Mouse (Mus musculus) retina, embryonic 14.5 days (tissue): ENCODE data around the gene Anks3.

Experiments used
- DNase-seq: peaks from one replicate; pipeline ENCODE4 v3.0.0-alpha.2; 2015; ENCODE audit warnings: low spot score

Anks3 gene

DNA sequence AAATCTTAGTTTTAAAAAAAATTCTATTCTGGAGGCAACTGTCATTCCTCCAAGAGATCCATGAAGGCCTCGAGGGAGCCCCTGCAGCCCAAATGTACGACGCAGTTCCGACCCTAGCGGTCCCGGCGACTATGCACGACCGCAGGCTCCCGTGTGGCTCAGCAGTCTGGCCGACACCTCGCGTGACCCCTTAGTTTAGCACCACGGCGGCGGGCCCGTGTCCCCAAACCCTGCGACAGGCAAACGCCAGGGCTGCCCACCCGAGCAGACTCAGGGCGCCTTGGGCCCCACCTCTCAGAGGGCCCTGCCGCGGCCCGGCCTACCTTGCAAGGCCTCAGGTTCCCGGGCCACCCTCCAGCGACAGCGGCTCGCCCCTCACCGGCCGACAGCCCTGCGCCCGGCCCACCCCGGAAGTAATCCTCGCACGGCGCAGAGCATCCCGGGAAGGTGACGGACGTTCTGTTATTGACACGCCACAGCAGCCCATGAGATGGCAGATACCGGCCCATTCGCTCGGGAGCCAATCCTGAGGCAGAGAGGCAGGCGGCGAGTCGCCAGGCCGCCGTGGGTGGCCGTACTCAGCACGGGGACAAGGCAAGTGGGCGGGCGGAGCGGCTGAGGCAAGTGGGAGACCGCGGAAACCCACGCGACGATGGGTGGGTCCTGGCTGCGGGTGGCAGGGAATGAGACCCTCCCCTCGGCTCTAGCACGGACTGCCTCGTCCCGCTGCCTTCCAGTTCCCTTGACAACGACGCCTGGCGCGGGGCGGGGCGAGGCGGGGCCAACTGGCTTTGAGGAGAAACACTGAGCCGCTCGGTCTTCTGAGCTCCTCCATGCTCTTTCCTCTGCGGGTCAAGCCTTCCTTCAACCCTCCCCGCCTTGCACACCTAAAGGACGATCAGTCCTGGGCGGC is at the start of gene Anks3:
Gene Anks3, minus strand, starts transcription at position 409 of the 913 bp plus-strand sequence.
- peak; percentile 95 for DNase-seq

DNA sequence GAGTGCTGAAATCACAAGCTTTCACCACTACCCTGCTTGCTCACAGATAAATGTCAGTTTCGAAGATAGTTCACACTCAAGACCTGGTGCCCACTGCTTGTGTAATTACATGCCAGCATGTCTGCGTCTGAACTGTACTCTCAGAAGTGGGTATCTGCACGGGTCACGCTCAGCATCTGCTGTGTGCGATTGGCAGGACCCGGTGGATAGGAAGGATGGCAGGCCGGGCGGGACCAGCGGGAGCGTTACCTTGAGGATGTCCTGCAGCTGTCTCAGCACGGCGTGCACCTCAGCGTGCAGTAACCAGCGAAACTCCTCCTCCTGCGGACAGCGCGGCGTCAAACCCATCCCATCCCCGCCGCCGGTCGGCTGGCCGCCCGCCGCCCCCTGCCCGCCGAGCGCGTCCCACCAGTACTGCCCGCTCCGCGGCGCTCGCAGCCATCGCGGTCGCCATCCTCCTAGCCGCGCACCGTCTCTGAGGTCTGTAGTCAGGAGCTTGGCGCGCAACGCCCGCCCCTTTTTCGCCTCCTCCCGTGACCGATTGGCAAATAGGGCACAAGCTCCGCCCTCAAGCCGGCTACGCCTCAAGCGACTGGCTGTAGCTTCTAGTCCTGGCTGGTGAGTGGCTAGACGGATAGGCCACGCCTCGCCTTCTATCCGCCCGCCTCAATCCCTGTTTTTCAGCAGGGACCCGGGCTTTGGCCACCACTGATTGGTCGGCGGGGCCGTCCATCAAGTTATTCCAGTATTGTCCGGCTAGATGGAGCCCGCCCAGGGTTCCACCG is 49.2 kb upstream of the Anks3 start, which contains the start of gene Rogdi:
Gene Rogdi, minus strand, starts transcription at position 500 of the 785 bp plus-strand sequence.
- peak; percentile 100 for DNase-seq

DNA sequence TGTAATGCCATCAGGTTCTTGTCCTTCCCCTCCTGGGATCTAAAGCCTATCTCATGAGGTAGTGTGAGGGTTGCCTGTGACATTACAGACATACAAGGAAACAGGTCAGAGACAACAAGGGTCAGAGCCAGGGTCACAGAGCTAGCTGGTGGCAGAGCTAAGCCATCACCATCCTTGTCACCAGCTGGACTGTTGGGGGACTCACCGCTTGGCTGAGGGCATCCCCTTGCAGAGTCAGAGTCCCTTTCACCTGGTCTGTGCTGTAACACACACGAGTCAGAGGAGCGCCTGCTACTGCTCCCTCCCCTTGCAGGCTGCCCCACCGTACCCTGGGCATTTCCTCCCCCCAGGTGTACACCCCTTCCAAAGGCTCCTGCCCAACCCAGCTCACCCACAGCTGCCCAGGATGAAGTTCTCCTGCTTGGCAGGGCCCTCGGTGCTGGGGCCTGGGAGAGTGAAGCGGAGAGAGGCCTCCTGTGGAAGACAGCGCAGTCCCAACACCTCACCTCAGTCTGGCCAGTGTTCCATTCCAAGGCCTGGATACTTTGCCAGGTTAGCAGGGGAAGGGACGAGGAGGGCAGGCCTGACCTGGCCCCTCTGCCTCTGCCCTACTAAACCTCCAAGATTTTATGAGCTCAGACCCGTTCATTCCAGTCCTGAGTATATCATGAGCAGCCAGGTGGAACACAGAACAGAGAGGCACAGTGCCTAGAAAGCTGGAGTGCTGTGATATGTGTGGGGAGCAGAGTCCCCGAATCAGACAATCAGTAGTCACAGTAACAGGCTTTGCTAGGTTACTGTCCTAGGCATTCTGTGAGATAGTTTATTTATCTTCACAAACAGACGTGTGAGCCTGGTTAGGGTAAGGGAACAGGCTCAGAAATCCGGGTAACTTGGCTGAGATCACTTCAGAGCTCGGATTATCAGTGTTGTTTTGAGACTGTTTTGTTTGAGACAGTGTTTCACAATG is 48.3 kb upstream of the Anks3 start:
- no peak for DNase-seq

DNA sequence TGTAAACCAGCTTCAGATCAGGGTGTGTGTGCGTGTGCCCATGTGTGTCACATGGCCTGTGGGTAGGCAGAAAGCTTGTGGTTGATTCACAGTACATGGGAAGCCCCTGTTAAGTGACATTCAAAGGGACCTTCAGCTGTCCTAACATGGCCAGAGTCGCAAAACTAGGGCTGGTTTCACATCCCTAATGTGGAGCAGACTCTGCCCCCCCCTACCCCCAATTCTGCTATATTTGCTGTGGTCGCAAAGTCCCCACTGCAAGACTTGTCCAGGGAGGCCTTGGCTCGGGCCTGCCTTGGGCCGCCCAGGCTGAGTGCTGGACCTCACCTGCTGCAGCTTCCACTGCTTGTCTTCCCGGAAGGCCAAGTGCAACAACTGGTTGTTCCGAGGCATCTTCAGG is 47.3 kb upstream of the Anks3 start:
- no peak for DNase-seq

DNA sequence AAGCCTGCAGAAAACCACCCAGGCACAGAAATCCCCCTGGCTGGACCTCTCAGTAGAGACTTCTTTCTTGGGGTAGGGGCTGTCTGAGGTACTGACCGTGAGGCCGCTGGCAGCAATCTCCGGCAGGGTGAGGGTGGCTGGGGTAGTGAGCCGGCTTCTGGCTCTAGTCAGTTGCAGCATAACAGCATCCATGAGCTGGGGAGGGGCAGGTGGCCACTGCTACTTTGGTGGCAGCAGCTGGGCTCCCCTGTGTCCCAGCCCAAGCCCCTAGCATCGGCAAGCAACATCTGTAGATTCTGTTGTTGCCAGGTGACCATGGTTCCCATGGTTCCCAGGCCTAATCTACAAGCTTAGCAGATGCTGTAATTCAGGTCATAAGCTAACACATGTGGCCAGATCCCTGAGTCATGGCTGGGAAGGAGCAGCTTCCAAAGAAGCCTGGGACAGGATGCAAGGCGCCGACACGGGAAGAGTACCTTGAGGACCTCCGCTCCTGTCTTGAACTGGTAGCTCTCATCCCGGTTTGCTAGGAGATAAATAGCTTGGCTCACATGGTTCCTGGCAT is 46.4 kb upstream of the Anks3 start:
- DNase-seq: peak; percentile 15

DNA sequence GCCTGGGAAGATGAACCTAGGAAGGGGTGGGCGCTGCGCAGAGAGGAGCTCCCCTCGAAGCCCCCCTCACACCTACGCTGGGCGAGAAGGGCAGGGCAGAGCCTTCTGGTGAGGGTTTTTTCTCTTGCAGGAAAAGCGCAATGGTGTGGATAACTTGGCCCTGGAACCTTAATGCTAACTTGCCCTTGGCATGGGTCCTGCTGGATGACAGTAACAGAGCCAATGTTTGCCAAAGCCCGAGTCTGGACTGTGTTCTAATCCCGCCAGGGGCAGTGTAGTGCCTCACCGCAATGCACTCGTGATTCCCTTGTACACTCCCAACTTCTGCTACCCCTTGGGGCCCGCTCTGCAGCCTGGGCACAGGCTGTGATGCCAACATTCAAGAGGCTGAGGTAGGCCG is 44.1 kb upstream of the Anks3 start:
- DNase-seq: no peak

DNA sequence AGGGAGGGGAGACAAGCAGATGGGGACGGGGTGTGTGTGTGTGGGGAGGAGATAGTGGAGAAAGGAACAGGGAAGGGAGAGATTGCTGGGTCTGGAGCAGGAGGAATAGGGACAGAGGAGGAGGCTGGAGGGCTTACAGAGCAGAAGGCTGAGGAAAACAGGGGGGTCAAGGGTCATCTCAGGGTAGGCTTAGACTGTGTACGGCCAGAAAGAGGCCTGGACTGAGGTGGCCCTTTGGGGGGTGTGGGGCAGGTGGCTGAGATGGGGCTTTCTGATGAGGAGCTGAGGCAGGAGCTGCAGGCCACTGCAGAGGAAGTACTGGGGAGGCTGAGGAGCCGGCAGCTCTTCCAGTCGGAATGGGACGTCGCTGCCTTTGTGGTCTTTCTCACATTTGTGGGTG is 43.5 kb upstream of the Anks3 start:
- DNase-seq: no peak

DNA sequence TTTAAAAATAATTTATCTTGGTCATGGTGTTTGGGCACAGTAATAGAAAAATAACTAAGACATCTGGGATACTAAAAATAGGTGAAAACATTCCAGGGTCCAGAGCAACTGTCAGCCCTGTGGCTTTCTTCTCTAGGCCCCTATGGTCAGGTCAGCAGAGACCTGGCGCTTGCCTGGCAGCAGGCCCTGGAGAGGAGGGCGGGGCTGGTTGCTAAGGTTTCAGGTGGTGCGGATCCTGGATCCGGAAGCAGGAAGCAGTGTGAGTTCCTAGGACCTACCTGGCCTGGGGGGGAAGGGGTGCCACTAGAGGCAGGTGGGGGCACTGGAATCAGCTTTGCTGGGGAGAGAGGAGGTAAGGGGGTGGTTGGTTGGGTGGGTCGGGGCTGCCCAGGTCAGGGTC is 43.1 kb upstream of the Anks3 start, which contains the start of gene Smim22:
Gene Smim22, plus strand, starts transcription at position 222 of the 400 bp plus-strand sequence.
- DNase-seq: no peak

DNA sequence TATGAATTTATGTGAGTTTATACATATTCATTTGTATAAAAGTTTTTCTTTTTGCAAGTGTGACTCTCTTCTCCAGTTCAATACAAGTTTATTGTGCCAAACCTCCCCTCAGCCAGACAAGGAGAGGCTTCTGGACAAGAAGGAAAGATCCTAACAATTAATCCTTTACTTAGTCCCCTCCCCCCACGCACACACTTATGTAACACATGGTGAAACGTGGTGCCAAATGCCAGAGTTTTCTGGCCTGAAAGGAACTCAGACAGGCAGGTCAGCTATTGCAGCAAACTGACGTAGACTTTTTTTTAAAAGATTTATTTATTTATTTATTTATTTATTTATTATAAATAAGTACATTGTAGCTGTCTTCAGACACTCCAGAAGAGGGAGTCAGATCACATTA is 36.6 kb upstream of the Anks3 start:
- DNase-seq: no peak

DNA sequence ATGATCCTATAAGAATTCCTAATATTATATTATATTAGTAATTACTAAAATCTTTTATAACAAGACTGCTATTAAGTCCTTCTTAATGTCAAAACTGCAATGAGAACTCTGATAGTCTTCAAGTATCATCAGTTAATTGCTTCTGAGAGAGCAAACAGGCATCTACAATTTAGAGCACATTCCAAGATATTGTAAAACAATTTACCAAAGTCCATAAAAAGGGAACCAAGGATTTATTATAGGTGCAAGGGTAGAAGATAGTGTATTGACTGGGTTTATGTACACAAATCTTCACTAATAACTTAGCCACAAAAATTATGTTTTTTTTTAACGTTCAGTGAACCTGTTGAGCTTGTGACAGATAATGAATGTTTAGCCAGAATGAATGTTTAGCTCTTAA is 35.0 kb upstream of the Anks3 start:
- no peak for DNase-seq

DNA sequence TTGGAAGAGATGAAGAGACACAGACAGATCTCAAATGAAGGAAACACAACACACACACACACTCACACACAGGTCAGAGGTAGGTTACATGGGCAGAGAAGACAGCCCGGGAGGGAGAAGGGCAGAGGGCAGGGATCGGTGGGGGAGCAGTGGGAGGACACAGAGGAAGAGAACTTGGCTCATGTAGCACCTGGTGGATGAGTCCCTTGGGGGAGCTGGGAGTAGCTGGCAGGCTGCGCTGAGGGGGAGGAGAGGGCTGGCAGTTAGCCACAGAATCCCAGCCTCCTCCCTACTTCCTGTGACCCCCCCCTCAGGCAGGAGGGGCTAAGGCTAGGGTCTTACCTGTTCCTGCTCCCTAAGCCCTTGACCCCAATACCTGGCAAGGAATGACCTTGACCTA is 33.5 kb upstream of the Anks3 start, which contains the start of gene Sept12:
Gene Sept12, minus strand, starts transcription at position 300 of the 400 bp plus-strand sequence.
- DNase-seq: no peak

DNA sequence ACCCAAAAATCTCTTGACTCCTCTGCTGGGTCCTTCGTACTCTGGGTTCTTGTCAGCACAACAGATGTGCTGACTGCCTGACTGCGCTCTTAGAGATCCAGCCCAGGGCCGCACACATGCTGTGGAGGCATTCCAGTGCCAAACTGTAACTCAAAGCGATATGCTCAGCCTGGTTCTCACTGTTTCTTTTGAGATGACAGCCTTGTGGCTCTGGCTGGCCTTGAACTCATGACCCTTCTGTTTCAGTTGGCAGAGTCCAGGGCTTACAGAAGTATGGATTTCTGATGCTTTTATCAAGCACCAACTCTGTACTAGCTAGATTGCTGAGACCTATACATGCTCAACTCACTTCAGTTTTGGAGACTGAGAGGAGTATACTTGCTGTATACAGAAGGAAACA is 29.3 kb upstream of the Anks3 start:
- no peak for DNase-seq

DNA sequence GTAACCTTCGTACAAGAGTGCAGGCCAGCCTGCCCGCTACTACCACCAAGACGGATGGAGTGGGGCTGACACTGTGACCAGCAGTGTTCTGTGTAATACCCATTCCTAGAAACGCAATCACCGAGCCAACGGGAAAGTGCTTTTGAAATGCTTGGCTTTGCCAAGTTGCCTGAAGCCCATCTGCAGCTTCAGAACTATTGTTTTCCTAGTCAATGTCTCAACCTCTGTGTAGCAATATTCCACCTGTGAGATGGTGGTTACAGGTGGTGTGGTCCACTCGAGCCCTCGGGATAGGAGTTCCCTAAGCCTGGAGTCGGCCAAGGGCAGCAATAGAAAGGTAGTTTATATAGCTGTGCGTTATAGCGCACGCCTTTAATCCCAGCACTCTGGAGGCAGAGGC is 20.7 kb upstream of the Anks3 start:
- no peak for DNase-seq

DNA sequence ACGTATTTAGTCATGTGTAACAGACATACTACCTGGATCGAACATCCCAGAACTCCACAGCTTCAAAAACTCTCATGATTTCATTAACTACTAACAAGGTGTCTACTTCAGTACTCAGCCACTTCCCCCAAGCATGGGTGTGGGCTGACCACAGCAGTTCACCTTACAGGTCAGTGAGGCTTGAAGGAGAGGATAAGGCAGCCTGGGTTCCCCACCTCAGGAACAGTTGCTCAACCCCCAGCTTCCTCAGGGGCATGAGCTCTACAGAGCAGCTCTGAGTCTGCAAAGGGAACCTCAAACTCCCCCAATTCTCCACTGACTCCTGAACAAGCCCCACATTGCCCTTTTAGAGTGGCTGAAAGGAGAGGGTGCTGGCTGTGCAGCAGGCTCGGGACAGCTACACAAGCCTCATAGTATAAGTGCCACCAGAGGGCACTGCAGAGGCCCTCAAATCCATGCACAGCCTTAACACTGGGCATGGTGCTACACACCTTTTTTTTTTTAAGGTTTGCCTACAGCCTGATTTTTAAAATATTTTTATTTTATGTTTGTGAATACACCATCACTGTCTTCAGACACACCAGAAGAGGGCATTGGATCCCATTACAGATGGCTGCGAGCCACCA is 15.9 kb upstream of the Anks3 start:
- peak; percentile 65 for DNase-seq

DNA sequence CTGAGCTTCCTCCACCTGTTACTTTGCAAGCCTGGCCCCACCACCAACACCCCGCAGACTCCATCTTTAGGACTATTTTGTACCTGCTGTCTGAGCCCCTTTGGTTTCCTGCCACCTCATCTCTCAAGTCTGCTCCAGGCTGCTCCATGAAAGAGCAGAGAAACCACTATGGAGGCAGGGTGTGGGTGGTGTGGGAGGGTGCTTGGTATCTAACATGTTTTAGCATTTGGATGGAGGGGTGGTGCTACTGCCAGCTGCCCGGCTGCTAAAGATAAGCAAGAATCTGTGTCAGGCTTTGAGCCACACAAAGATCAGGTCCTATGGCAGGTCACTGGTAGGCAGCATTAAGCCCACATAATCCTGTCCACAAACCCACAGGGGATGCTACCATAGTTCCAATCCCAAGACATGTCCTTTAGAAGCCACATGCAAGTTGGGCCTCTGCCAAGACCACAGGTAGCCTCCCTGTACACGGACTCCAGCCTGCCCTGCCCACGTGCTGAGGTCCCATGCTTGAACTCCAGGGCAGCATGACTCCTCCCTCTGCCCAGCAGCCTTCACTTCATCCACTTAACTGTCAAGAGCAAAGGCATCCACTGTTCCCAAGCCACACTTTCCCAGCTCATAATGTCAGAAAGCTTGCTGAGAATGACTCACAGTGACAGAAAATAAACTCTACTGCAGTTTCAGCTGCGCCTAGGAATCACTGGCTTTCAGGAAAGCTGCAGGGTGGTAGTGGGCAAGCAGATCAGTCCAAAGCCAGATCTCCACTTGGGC is 14.5 kb upstream of the Anks3 start:
- no peak for DNase-seq

DNA sequence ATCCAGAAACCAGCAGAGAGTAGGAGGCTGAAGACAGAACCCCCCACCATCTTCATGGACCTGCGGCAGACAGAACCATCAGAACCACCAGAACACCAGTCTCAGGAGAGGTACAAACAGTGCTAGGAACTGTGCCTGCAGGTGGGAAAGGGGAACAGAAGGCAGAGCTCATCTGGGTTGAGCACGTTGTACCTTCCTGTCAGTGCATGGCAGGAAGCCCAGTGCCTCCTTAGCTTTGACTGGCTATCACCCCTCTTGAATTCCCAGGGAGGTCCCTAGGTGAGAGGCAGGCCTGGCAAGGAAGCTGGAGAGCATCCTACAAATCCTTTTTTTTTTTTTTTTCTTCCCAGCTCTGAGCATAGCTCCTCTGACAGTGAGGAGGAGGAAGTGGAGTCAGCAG is 12.2 kb upstream of the Anks3 start:
- no peak for DNase-seq

DNA sequence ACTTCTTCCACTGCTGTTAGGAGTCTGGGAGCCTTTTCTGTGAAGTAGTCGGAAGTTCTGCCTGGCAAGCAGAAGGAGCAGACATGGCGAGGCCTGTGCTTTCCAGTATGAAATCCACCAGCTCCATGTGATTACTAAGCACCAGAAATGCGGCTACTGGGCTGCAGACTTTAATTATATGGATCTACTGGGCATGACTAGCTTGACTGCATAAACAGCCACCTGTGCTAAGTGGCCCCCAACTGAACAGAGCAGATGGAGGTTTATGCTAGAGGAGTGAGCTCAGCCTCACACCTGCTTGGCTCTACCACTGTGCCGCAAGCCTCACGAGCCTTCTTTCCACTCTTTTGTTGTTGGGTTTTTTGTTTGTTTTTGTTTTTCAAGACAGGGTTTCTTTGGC is 10.5 kb upstream of the Anks3 start:
- DNase-seq: no peak

DNA sequence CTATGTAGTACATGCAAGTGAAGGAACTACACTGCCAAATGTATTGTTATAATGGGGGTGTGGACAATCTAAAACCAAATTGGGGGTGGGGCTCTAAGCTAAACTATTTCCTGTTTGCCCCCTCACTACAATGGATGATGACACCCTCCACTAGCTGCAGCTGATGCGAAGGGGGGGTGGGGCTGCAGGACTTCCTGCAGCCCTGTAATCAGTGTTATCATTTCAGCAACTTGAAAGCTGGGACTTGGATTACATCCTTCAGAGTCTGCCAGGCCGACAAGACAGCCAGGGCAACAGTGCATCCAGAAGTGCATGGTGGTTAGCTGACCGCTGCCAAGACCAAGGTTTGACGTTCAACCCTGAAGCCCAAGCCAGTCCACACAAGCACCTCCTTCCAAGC is 7.6 kb upstream of the Anks3 start:
- DNase-seq: no peak

DNA sequence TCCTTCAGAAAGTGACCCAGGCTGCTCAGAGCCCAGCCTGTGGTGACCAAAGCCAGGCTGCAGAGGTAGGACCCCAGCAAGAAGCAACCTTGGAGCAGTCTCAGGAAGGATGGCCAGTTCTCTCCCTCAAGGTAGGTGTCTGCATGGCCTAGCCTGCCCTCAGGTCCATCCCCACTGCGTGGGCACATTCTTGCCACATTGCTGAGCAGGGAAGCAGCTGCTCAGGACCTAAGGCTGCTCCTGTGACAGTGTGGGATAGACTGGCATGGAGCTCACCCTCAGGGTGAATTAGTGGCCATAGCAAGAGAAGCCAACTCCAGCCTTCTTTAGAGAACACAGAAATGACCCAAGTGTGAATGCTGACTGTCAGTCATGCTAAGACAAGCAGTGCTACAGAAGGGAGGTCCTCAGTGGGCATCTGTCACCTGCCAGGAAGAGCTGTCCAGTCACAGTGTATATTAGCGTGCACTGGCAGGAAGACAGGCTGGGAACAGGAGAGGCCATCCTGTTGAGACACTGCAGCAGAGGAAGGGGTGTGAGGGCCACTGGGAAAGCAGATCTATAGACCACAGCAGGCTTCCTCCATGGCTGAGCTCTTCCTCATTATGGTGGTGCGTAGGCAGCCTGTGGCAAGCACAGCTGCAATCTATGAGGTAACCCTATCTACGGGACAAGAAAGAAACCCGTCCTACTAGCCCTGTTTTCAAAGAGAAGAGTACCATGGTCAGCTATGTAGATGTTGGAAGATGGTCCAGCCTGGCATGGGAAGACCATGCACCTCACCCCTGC is 5.2 kb upstream of the Anks3 start:
- DNase-seq: no peak
